Mouse (Mus musculus): ENCODE results near the gene Wdr70. TPM values are rescaled to one million over a fixed set of nuclear protein-coding genes. Genes with fewer than 3 reads are reported as not detected.

Wdr70 gene
- polyA plus RNA-seq, 1 experiment: 26.6 TPM

- Histone ChIP-seq H3K4me3 (ENCODE audit: insufficient read depth, low read length) (no peak overlapping the region), H3K27ac (ENCODE audit: insufficient read depth, low read length) (no peak overlapping the region), H3K4me1 (ENCODE audit: control insufficient read depth, insufficient read depth, low read length) (no peaks in the 10 kb centered on the region)
- TF ChIP-seq CTCF (IDR thresholded peaks at IDR 0.05; ENCODE audit: extremely low read depth, insufficient read depth, low read length): no peak
- TF ChIP-seq POLR2A (IDR thresholded peaks at IDR 0.05; ENCODE audit: extremely low read depth, insufficient read depth, low read length): no peak
Observed at GRCm38 (mm10) chr15:7961489-7961888, 137.5 kb downstream of the Wdr70 start.

GRCm38 (mm10) chr15:7956899-7957298 lies 142.1 kb downstream of the Wdr70 start:
- Histone ChIP-seq H3K27ac (ENCODE audit: insufficient read depth, low read length) (no peak overlapping the region), H3K4me3 (ENCODE audit: insufficient read depth, low read length) (no peak overlapping the region), H3K4me1 (ENCODE audit: control insufficient read depth, insufficient read depth, low read length) (no peaks in the 10 kb centered on the region)
- no peak for TF ChIP-seq POLR2A (IDR thresholded peaks at IDR 0.05; ENCODE audit: extremely low read depth, insufficient read depth, low read length)
- TF ChIP-seq CTCF (IDR thresholded peaks at IDR 0.05; ENCODE audit: extremely low read depth, insufficient read depth, low read length): no peak

- Histone ChIP-seq H3K4me3 (ENCODE audit: insufficient read depth, low read length) (no peak overlapping the region), H3K4me1 (ENCODE audit: control insufficient read depth, insufficient read depth, low read length) (no peaks in the 10 kb centered on the region)
- no peak for TF ChIP-seq CTCF (IDR thresholded peaks at IDR 0.05; ENCODE audit: extremely low read depth, insufficient read depth, low read length)
- no peak for TF ChIP-seq POLR2A (IDR thresholded peaks at IDR 0.05; ENCODE audit: extremely low read depth, insufficient read depth, low read length)
Observed at GRCm38 (mm10) chr15:7950561-7950960, 148.4 kb downstream of the Wdr70 start.

GRCm38 (mm10) chr15:7941690-7942089 lies 157.3 kb downstream of the Wdr70 start:
- no peak overlapping the region for H3K4me3 ChIP-seq (ENCODE audit: insufficient read depth, low read length)
- H3K27ac ChIP-seq (ENCODE audit: insufficient read depth, low read length): no peak overlapping the region
- no peaks in the 10 kb centered on the region for H3K4me1 ChIP-seq (ENCODE audit: control insufficient read depth, insufficient read depth, low read length)
- TF ChIP-seq CTCF (IDR thresholded peaks at IDR 0.05; ENCODE audit: extremely low read depth, insufficient read depth, low read length) (no peak), POLR2A (IDR thresholded peaks at IDR 0.05; ENCODE audit: extremely low read depth, insufficient read depth, low read length) (no peak)

More at GRCm38 (mm10) chr15:7950561-7950960, 148.4 kb downstream of the Wdr70 start:
- no peak overlapping the region for H3K27ac ChIP-seq (ENCODE audit: insufficient read depth, low read length)

- Histone ChIP-seq H3K4me1 (ENCODE audit: control insufficient read depth, insufficient read depth, low read length) (no peaks in the 10 kb centered on the region), H3K4me3 (ENCODE audit: insufficient read depth, low read length) (no peak overlapping the region), H3K27ac (ENCODE audit: insufficient read depth, low read length) (no peak overlapping the region)
- TF ChIP-seq CTCF (IDR thresholded peaks at IDR 0.05; ENCODE audit: extremely low read depth, insufficient read depth, low read length) (no peak), POLR2A (IDR thresholded peaks at IDR 0.05; ENCODE audit: extremely low read depth, insufficient read depth, low read length) (no peak)
Observed at GRCm38 (mm10) chr15:7935571-7936165, 163.3 kb downstream of the Wdr70 start.

- Histone ChIP-seq H3K4me1 (ENCODE audit: control insufficient read depth, insufficient read depth, low read length) (no peaks in the 10 kb centered on the region), H3K4me3 (ENCODE audit: insufficient read depth, low read length) (no peak overlapping the region), H3K27ac (ENCODE audit: insufficient read depth, low read length) (no peak overlapping the region)
- TF ChIP-seq CTCF (IDR thresholded peaks at IDR 0.05; ENCODE audit: extremely low read depth, insufficient read depth, low read length) (no peak), POLR2A (IDR thresholded peaks at IDR 0.05; ENCODE audit: extremely low read depth, insufficient read depth, low read length) (no peak)
Observed at GRCm38 (mm10) chr15:7934580-7934979, 164.4 kb downstream of the Wdr70 start.

GRCm38 (mm10) chr15:7934105-7934504 lies 164.9 kb downstream of the Wdr70 start:
- no peaks in the 10 kb centered on the region for H3K4me1 ChIP-seq (ENCODE audit: control insufficient read depth, insufficient read depth, low read length)
- TF ChIP-seq CTCF (IDR thresholded peaks at IDR 0.05; ENCODE audit: extremely low read depth, insufficient read depth, low read length) (no peak), POLR2A (IDR thresholded peaks at IDR 0.05; ENCODE audit: extremely low read depth, insufficient read depth, low read length) (no peak)
- no peak overlapping the region for H3K4me3 ChIP-seq (ENCODE audit: insufficient read depth, low read length)
- H3K27ac ChIP-seq (ENCODE audit: insufficient read depth, low read length): no peak overlapping the region

GRCm38 (mm10) chr15:7931605-7932008 lies 167.4 kb downstream of the Wdr70 start:
- Histone ChIP-seq H3K4me1 (ENCODE audit: control insufficient read depth, insufficient read depth, low read length) (no peaks in the 10 kb centered on the region), H3K27ac (ENCODE audit: insufficient read depth, low read length) (no peak overlapping the region)
- TF ChIP-seq CTCF (IDR thresholded peaks at IDR 0.05; ENCODE audit: extremely low read depth, insufficient read depth, low read length): no peak
- no peak for TF ChIP-seq POLR2A (IDR thresholded peaks at IDR 0.05; ENCODE audit: extremely low read depth, insufficient read depth, low read length)

GRCm38 (mm10) chr15:7925382-7925781 lies 173.6 kb downstream of the Wdr70 start:
- H3K27ac ChIP-seq (ENCODE audit: insufficient read depth, low read length): no peak overlapping the region
- TF ChIP-seq POLR2A (IDR thresholded peaks at IDR 0.05; ENCODE audit: extremely low read depth, insufficient read depth, low read length) (no peak), CTCF (IDR thresholded peaks at IDR 0.05; ENCODE audit: extremely low read depth, insufficient read depth, low read length) (no peak)
- no peak overlapping the region for H3K4me3 ChIP-seq (ENCODE audit: insufficient read depth, low read length)
- H3K4me1 ChIP-seq (ENCODE audit: control insufficient read depth, insufficient read depth, low read length): no peaks in the 10 kb centered on the region

More at GRCm38 (mm10) chr15:7931605-7932008, 167.4 kb downstream of the Wdr70 start:
- no peak overlapping the region for H3K4me3 ChIP-seq (ENCODE audit: insufficient read depth, low read length)

GRCm38 (mm10) chr15:7923281-7923680 lies 175.7 kb downstream of the Wdr70 start:
- Histone ChIP-seq H3K27ac (ENCODE audit: insufficient read depth, low read length) (no peak overlapping the region), H3K4me1 (ENCODE audit: control insufficient read depth, insufficient read depth, low read length) (no peaks in the 10 kb centered on the region), H3K4me3 (ENCODE audit: insufficient read depth, low read length) (no peak overlapping the region)
- no peak for TF ChIP-seq CTCF (IDR thresholded peaks at IDR 0.05; ENCODE audit: extremely low read depth, insufficient read depth, low read length)
- no peak for TF ChIP-seq POLR2A (IDR thresholded peaks at IDR 0.05; ENCODE audit: extremely low read depth, insufficient read depth, low read length)
